Mouse (Mus musculus): ENCODE measurements around the gene Sash3.

Gene Sash3

GRCm38 (mm10) chrX:48146262-48146661, at the start of gene Sash3:
TSS of gene Sash3 (plus strand) at chrX:48146436.
- no peak for DNase-seq

- DNase-seq, result no peak
Observed at GRCm38 (mm10) chrX:48096580-48096979, 49.7 kb upstream of the Sash3 start.

- DNase-seq, result no peak
Observed at GRCm38 (mm10) chrX:48098470-48099129, 47.6 kb upstream of the Sash3 start.

- no peak for DNase-seq
Observed at GRCm38 (mm10) chrX:48099871-48100270, 46.4 kb upstream of the Sash3 start.

GRCm38 (mm10) chrX:48103256-48103655, 43.0 kb upstream of the Sash3 start:
- no peak for DNase-seq

GRCm38 (mm10) chrX:48104736-48105441, 41.3 kb upstream of the Sash3 start:
- peak; percentile 42 for DNase-seq

GRCm38 (mm10) chrX:48106226-48106625, 40.0 kb upstream of the Sash3 start:
- no peak for DNase-seq

GRCm38 (mm10) chrX:48108394-48109315, 37.6 kb upstream of the Sash3 start, which contains the start of gene Xpnpep2:
TSS of gene Xpnpep2 (plus strand) at chrX:48108725.
- no peak for DNase-seq

GRCm38 (mm10) chrX:48109316-48109655, 37.0 kb upstream of the Sash3 start:
- DNase-seq, result no peak

- DNase-seq, result no peak
Observed at GRCm38 (mm10) chrX:48119294-48119693, 26.9 kb upstream of the Sash3 start.

- DNase-seq, result peak; percentile 39
Observed at GRCm38 (mm10) chrX:48124132-48125071, 21.8 kb upstream of the Sash3 start.

- no peak for DNase-seq
Observed at GRCm38 (mm10) chrX:48126903-48127476, 19.2 kb upstream of the Sash3 start.

- no peak for DNase-seq
Observed at GRCm38 (mm10) chrX:48127502-48128218, 18.6 kb upstream of the Sash3 start.

- DNase-seq, result no peak
Observed at GRCm38 (mm10) chrX:48129167-48129566, 17.1 kb upstream of the Sash3 start.

- no peak for DNase-seq
Observed at GRCm38 (mm10) chrX:48136935-48137334, 9.3 kb upstream of the Sash3 start.

- DNase-seq, result no peak
Observed at GRCm38 (mm10) chrX:48138011-48138410, 8.2 kb upstream of the Sash3 start.

GRCm38 (mm10) chrX:48138539-48139275, 7.5 kb upstream of the Sash3 start:
- DNase-seq, result no peak

GRCm38 (mm10) chrX:48139368-48140285, 6.6 kb upstream of the Sash3 start:
- no peak for DNase-seq

GRCm38 (mm10) chrX:48140286-48140877, 5.9 kb upstream of the Sash3 start:
- no peak for DNase-seq

Measured in right cerebral cortex, postnatal 25 days (tissue).